Mouse (Mus musculus) thymus, adult 2 months (tissue): ENCODE results near the gene Wdr17.

ENCODE experiments used
- CTCF ChIP-seq: fragments of 200-500 bp; IDR thresholded peaks from 2 replicates; pipeline ENCODE4 v1.5.1; 2012; ENCODE audit warnings: mild to moderate bottlenecking, control low read depth, low read length, moderate library complexity, borderline replicate concordance; ENCODE audit not compliant: control insufficient read depth, poor library complexity, insufficient read depth; ENCODE audit errors: extremely low read depth
- POLR2A ChIP-seq: fragments of 200-500 bp; IDR thresholded peaks from 2 replicates; pipeline ENCODE4 v1.6.1; 2012; ENCODE audit warnings: mild to moderate bottlenecking, low read length, control low read depth, moderate library complexity; ENCODE audit not compliant: control insufficient read depth, poor library complexity, insufficient read depth; ENCODE audit errors: extremely low read depth

- TF ChIP-seq CTCF (no peak), POLR2A (no peak)
Measured at GRCm38 (mm10) chr8:54757646-54758045, 129.3 kb downstream of the Wdr17 start.
